8 mouse cellular contexts compared by ENCODE assay signal in the genomic region with DNA sequence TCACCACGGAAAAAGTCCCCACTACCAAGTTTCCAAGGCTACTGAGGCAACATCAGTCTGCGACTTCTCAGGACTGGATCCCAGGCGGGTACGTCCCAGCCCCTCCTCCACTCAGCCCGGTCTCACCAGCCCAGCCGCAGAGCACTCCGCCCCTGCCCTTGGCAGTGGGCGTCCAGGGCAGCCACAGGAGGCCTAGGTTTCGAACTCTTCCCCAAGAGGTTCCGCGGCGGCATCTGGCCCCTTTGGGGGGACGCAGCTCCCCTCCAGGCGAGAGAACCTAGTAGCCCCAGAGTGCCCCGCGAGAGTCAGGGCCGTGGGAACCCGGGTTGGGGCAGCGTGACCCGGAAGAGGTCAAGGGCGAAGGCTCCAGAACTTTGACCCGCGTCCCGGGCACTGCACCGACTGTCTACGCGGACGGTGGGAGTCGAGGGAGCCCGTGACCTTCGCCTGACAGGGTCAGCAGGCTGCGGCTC. TPM values are rescaled to one million over a fixed set of nuclear protein-coding genes. Genes with fewer than 3 reads are reported as not detected.
DNase-seq lines count a peak whose midpoint lies in the region.

No protein-coding gene starts in this region.

- DNase-seq in thymus, postnatal 0 days (ENCODE audit: low spot score), result peak; percentile 49
- DNase-seq in thymus, postnatal 10 days (ENCODE audit: low spot score in 2 of 2), result no peak
- peak; percentile 37 for DNase-seq in brain, adult 2 months (ENCODE audit: low read depth, low spot score)
- peak; percentile 50 for DNase-seq in forelimb bud, embryonic 11.5 days (ENCODE audit: low read depth, low spot score)
- peak; percentile 74 for DNase-seq in kidney, postnatal 10 days
- peak; percentile 59 for DNase-seq in lung, postnatal 14 days
- peak; percentile 46 for DNase-seq in right cerebral cortex, postnatal 4 days
- no peak for DNase-seq in layer of hippocampus, adult 11-12 months (ENCODE audit: low spot score)

RNA-seq across cellular contexts. Expression of a gene that starts 0.5 kb away (rescaled TPM):
- 253 and 257 TPM in 2 replicates for polyA plus RNA-seq in thymus, postnatal 0 days (2015; fragmentation: Nextera tagmentation; extraction: Ambion mirVana)

RNA-seq across cellular contexts. Expression of a gene that starts 26.9 kb away (rescaled TPM):
- polyA plus RNA-seq in thymus, postnatal 0 days (2015; fragmentation: Nextera tagmentation; extraction: Ambion mirVana), result 2.0 TPM in 2 replicates

Comparison
In these comparisons a context has a peak if more than half of its experiments do, and no peak if none do; other contexts are left out.
1. DNase-seq: peak in thymus, postnatal 0 days (single experiment), brain, adult 2 months (single experiment), forelimb bud, embryonic 11.5 days (single experiment), kidney, postnatal 10 days (single experiment), lung, postnatal 14 days (single experiment) and right cerebral cortex, postnatal 4 days (single experiment); none in thymus, postnatal 10 days (0 of 2) and layer of hippocampus, adult 11-12 months (single experiment).